Mouse (Mus musculus) lung, embryonic 15.5 days (tissue): ENCODE data around the gene Scn11a. TPM values are rescaled to one million over a fixed set of nuclear protein-coding genes. Genes with fewer than 3 reads are reported as not detected.

Experiments used
- ATAC-seq: fragments of 200-750 bp; cut with Nextera tagmentation; 2 replicates; pipeline ENCODE4 v1.8.0; 2017; ENCODE audit warnings: moderate number of reproducible peaks, borderline replicate concordance; ENCODE audit not compliant: low FRiP score, low TSS enrichment; ENCODE audit errors: extremely low read depth
- H3K27ac ChIP-seq: fragments of 300-500 bp; sonication (generic); 2 replicates; pipeline ENCODE4 v1.5.1; 2015; ENCODE audit warnings: moderate library complexity, mild to moderate bottlenecking, inconsistent platforms
- H3K27me3 ChIP-seq: fragments of 300-500 bp; sonication (generic); 2 replicates; pipeline ENCODE4 v1.6.1; 2015; ENCODE audit warnings: inconsistent platforms
- H3K36me3 ChIP-seq: fragments of 300-500 bp; sonication (generic); 2 replicates; pipeline ENCODE4 v1.6.1; 2015; ENCODE audit warnings: inconsistent platforms
- H3K4me1 ChIP-seq: fragments of 300-500 bp; sonication (generic); 2 replicates; pipeline ENCODE4 v1.6.1; 2015; ENCODE audit warnings: inconsistent platforms
- H3K4me2 ChIP-seq: fragments of 300-500 bp; sonication (generic); 2 replicates; pipeline ENCODE4 v1.6.1; 2015; ENCODE audit warnings: inconsistent platforms, mild to moderate bottlenecking, moderate library complexity
- H3K4me3 ChIP-seq: fragments of 300-500 bp; sonication (generic); 2 replicates; pipeline ENCODE4 v1.5.1; 2015; ENCODE audit warnings: mild to moderate bottlenecking, inconsistent platforms
- H3K9ac ChIP-seq: fragments of 300-500 bp; sonication (generic); 2 replicates; pipeline ENCODE4 v1.6.1; 2015; ENCODE audit warnings: inconsistent platforms
- H3K9me3 ChIP-seq: fragments of 300-500 bp; sonication (generic); 2 replicates; pipeline ENCODE4 v1.6.1; 2016; ENCODE audit warnings: inconsistent platforms
- WGBS: fragments of 180-500 bp; shearing (Covaris S2); methylation state at CpG from one replicate; pipeline ENCODE4 v1.1.7; 2015; 5-methylcytosine and 5-hydroxymethylcytosine counted together
- polyA plus RNA-seq: library from polyadenylated mRNA; unstranded; fragments of >200 nt; fragmentation: Nextera tagmentation; extraction: Ambion mirVana; gene quantifications from 2 replicates; pipeline ENCODE4 v1.2.1, GENCODE M21; 2015

Scn11a gene
- polyA plus RNA-seq, 1 experiment from 2014 or later = not detected

DNA sequence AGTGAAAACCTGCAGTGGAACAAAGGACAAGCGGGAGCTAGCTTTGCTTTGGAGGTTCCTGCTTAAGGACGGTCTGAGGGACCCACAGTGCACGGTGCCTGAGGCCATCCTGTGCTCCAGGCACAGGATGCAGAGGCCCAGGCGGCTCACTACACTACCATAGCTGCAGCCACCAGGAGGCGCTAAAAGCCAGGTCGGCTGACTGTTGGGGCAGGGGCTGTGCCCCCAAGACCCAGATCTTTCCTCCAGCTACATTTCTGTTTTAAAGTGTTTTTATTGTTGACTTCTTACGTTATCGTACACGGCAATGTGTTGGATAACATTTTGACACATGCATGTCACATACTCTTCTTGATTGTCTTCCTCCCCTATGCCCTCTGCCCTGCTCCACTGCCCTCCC is 32.8 kb downstream of the Scn11a start:
- Histone ChIP-seq H3K27ac (no peak overlapping the region), H3K36me3 (no peaks in the 10 kb centered on the region), H3K9ac (no peak overlapping the region), H3K9me3 (no peaks in the 10 kb centered on the region), H3K4me3 (no peak overlapping the region), H3K4me1 (no peaks in the 10 kb centered on the region), H3K27me3 (no peaks in the 10 kb centered on the region), H3K4me2 (no peak overlapping the region)
- ATAC-seq = no peak
- 48% methylated on average over 9 of the region's 9 CpGs for WGBS

GRCm38 (mm10) chr9:119780901-119781300 is 44.4 kb downstream of the Scn11a start:
- Histone ChIP-seq H3K4me3 (no peak overlapping the region), H3K36me3 (no peaks in the 10 kb centered on the region), H3K4me2 (no peak overlapping the region), H3K27me3 (no peaks in the 10 kb centered on the region), H3K9me3 (no peaks in the 10 kb centered on the region), H3K9ac (no peak overlapping the region), H3K27ac (no peak overlapping the region), H3K4me1 (no peaks in the 10 kb centered on the region)
- WGBS = 79% methylated on average over 3 of the region's 3 CpGs
- ATAC-seq = no peak

DNA sequence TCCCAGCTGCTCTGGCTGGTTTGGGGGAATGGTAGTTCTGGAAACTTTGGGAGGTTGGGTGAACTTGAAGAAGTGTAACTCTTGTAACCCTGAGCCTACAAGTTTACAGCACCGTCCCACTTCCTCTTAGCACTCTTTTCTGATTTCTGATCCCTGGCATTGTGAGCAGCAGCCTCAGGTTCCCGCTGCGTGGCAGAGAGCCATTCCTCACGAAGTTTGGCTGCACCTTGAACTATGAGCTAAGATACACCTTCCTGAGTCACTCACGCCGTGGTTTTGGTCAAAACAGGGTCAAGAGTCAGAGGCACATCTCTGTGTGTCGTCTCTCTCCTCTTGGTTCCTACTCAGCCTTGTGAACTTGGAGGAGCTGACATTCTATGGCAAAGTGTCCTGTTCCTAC is 48.6 kb downstream of the Scn11a start:
- 71% methylated on average over 7 of the region's 7 CpGs for WGBS
- Histone ChIP-seq H3K36me3 (no peaks in the 10 kb centered on the region), H3K4me2 (no peak overlapping the region), H3K9me3 (no peaks in the 10 kb centered on the region), H3K4me3 (no peak overlapping the region), H3K4me1 (no peaks in the 10 kb centered on the region), H3K27ac (no peak overlapping the region), H3K27me3 (no peaks in the 10 kb centered on the region), H3K9ac (no peak overlapping the region)
- no peak for ATAC-seq

DNA sequence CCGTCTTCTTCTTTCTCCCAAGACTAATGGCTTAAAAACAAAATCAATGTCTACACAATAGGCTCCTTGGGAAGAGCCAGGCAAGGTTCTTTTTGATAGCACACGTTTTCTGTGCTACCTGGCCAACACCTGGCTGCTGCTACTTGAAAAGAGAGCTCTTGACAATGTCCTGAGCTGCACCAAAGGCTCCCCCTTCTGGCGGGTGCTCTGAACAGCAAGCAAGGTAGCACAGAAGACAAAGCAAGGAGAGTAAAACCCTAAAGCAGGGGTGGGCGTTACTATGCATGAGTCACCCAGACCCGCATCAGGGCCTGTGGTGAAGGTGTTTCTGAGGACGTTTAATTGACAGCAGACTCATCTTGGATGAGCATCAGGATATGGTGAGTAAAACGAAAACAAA is 56.7 kb downstream of the Scn11a start:
- no peak overlapping the region for H3K9ac ChIP-seq
- H3K4me1 ChIP-seq = no peaks in the 10 kb centered on the region
- H3K4me3 ChIP-seq = no peak overlapping the region
- H3K27me3 ChIP-seq = no peaks in the 10 kb centered on the region
- ATAC-seq = no peak
- 36% methylated on average over 7 of the region's 7 CpGs for WGBS
- no peak overlapping the region for H3K27ac ChIP-seq
- H3K9me3 ChIP-seq = no peaks in the 10 kb centered on the region
- no peak overlapping the region for H3K4me2 ChIP-seq
- no peaks in the 10 kb centered on the region for H3K36me3 ChIP-seq

DNA sequence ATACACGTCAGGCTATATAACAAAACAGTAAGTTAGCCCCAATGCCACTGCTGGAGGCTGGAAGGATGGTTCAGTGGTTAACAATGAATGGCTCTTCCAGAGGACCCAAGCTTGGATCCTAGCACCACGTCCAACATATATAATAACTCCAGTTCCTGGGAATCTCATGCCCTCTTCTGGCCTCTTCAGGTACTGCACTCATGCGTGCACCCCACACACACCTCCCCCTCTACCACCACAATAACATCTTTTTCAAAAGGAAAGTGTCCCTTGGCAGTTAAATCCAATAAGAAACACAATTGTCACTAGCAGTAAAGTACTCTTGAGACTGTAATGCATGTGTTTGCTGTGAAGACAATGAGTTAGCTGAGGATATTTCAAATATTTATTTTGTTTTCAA is 65.0 kb downstream of the Scn11a start:
- H3K4me3 ChIP-seq = no peak overlapping the region
- H3K4me2 ChIP-seq = no peak overlapping the region
- no peaks in the 10 kb centered on the region for H3K4me1 ChIP-seq
- no peak for ATAC-seq
- WGBS = 83% methylated on average over 3 of the region's 3 CpGs
- no peaks in the 10 kb centered on the region for H3K9me3 ChIP-seq
- no peak overlapping the region for H3K9ac ChIP-seq
- no peaks in the 10 kb centered on the region for H3K36me3 ChIP-seq
- H3K27me3 ChIP-seq = no peaks in the 10 kb centered on the region
- no peak overlapping the region for H3K27ac ChIP-seq

DNA sequence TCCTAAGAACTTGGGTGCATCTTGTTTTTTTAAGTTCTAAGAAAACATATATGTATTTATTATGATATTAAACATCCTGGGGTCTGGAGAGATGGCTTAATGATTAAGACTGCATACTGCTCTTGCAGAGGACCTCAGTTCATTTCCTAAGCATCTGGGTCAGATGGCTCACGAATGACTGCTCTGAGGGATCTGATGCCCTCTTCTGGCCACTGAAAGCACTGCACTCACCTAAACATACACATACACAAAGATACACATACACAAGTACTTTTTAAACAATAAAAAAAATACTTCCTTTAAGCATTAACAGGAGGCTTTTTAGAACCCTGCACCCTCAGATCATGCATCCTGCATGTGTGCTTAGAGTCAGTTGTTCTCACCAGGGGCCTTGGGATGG is 65.8 kb downstream of the Scn11a start:
- Histone ChIP-seq H3K36me3 (no peaks in the 10 kb centered on the region), H3K4me3 (no peak overlapping the region), H3K9ac (no peak overlapping the region), H3K9me3 (no peaks in the 10 kb centered on the region), H3K4me2 (no peak overlapping the region), H3K27ac (no peak overlapping the region), H3K27me3 (no peaks in the 10 kb centered on the region), H3K4me1 (no peaks in the 10 kb centered on the region)
- ATAC-seq = no peak
- WGBS = 74% methylated on average over 1 of the region's 1 CpGs

DNA sequence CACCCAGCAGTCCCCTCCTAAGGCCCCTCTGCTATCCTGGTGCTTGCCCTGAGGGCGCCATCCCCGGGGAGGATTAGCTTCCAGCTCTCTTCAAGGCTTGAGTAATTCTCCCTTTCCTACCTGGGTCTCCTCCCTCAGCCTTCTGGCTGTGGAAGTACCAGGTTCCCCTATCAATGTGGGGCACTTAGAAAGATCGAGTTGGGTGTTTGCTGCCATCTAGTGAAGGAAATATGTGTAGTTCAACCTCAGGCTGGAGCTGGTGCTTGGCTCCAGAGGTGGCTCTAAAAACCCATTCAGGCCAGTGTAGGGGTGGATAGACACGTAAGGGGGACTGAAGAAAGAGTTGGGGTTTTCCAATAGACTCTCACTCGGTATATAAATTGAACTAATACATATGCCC is 73.7 kb downstream of the Scn11a start:
- ATAC-seq = no peak
- Histone ChIP-seq H3K9ac (no peak overlapping the region), H3K27ac (no peak overlapping the region), H3K9me3 (no peaks in the 10 kb centered on the region), H3K4me1 (peaks cover 4% of the 10 kb centered on the region; the same call in 1 of the 2 replicates), H3K27me3 (no peaks in the 10 kb centered on the region), H3K4me3 (no peak overlapping the region), H3K4me2 (no peak overlapping the region), H3K36me3 (no peaks in the 10 kb centered on the region)
- 13% methylated on average over 5 of the region's 5 CpGs for WGBS

GRCm38 (mm10) chr9:119749112-119749511 is 76.1 kb downstream of the Scn11a start:
- Histone ChIP-seq H3K27me3 (no peaks in the 10 kb centered on the region), H3K9ac (no peak overlapping the region), H3K4me3 (no peak overlapping the region), H3K4me2 (0 out of 2 replicates have a peak overlapping the region, but pooled peaks have one; percentile 16), H3K27ac (peak overlapping the region; percentile 44; the same call in 1 of the 2 replicates), H3K36me3 (no peaks in the 10 kb centered on the region), H3K9me3 (no peaks in the 10 kb centered on the region), H3K4me1 (peaks cover 4% of the 10 kb centered on the region; the same call in 1 of the 2 replicates)
- WGBS = 37% methylated on average over 9 of the region's 9 CpGs
- ATAC-seq = peak; percentile 59; the same call in 1 of the 2 replicates

GRCm38 (mm10) chr9:119743900-119744299 is 81.4 kb downstream of the Scn11a start:
- no peak overlapping the region for H3K27ac ChIP-seq
- H3K36me3 ChIP-seq = no peaks in the 10 kb centered on the region
- no peak overlapping the region for H3K9ac ChIP-seq
- no peak overlapping the region for H3K4me3 ChIP-seq
- peaks cover 3% of the 10 kb centered on the region; the same call in 1 of the 2 replicates for H3K4me1 ChIP-seq
- no peak overlapping the region for H3K4me2 ChIP-seq
- WGBS = 80% methylated on average over 4 of the region's 4 CpGs
- H3K27me3 ChIP-seq = no peaks in the 10 kb centered on the region
- no peak for ATAC-seq
- no peaks in the 10 kb centered on the region for H3K9me3 ChIP-seq

- H3K4me3 ChIP-seq = no peak overlapping the region
- WGBS = 71% methylated on average over 3 of the region's 3 CpGs
- H3K36me3 ChIP-seq = no peaks in the 10 kb centered on the region
Observed at GRCm38 (mm10) chr9:119743312-119743711, 81.9 kb downstream of the Scn11a start.

GRCm38 (mm10) chr9:119741101-119741786 is 84.0 kb downstream of the Scn11a start:
- no peak for ATAC-seq
- H3K27me3 ChIP-seq = no peaks in the 10 kb centered on the region
- WGBS = 19% methylated on average over 5 of the region's 5 CpGs

More at GRCm38 (mm10) chr9:119743312-119743711, 81.9 kb downstream of the Scn11a start:
- no peaks in the 10 kb centered on the region for H3K9me3 ChIP-seq
- 0 out of 2 replicates have a peak, but pooled peaks cover 3% of the 10 kb centered on the region for H3K4me1 ChIP-seq
- ATAC-seq = no peak
- H3K27ac ChIP-seq = no peak overlapping the region
- no peaks in the 10 kb centered on the region for H3K27me3 ChIP-seq
- no peak overlapping the region for H3K4me2 ChIP-seq
- no peak overlapping the region for H3K9ac ChIP-seq

GRCm38 (mm10) chr9:119728412-119729097 is 96.7 kb downstream of the Scn11a start:
- Histone ChIP-seq H3K4me2 (no peak overlapping the region), H3K4me3 (no peak overlapping the region), H3K27ac (no peak overlapping the region), H3K36me3 (no peaks in the 10 kb centered on the region), H3K4me1 (no peaks in the 10 kb centered on the region), H3K9ac (no peak overlapping the region), H3K9me3 (no peaks in the 10 kb centered on the region), H3K27me3 (no peaks in the 10 kb centered on the region)
- no peak for ATAC-seq
- 68% methylated on average over 11 of the region's 11 CpGs for WGBS

More at GRCm38 (mm10) chr9:119741101-119741786, 84.0 kb downstream of the Scn11a start:
- Histone ChIP-seq H3K4me3 (no peak overlapping the region), H3K4me2 (no peak overlapping the region), H3K36me3 (no peaks in the 10 kb centered on the region), H3K9ac (no peak overlapping the region), H3K27ac (no peak overlapping the region), H3K4me1 (0 out of 2 replicates have a peak, but pooled peaks cover 3% of the 10 kb centered on the region), H3K9me3 (no peaks in the 10 kb centered on the region)
